Mouse (Mus musculus): ENCODE measurements around the gene Fer.

The Fer gene

GRCm38 (mm10) chr17:64086875-64087608 lies 224.2 kb downstream of the Fer start:
- DNase-seq (ENCODE audit: low spot score): no peak

- DNase-seq (ENCODE audit: low spot score): no peak
Observed at GRCm38 (mm10) chr17:64087871-64088270, 225.0 kb downstream of the Fer start.

GRCm38 (mm10) chr17:64093716-64094115 lies 230.9 kb downstream of the Fer start:
- no peak for DNase-seq (ENCODE audit: low spot score)

- no peak for DNase-seq (ENCODE audit: low spot score)
Observed at GRCm38 (mm10) chr17:64096811-64097210, 233.9 kb downstream of the Fer start.

GRCm38 (mm10) chr17:64097788-64098359 lies 235.0 kb downstream of the Fer start:
- DNase-seq (ENCODE audit: low spot score): no peak

GRCm38 (mm10) chr17:64099395-64100171 lies 236.7 kb downstream of the Fer start:
- no peak for DNase-seq (ENCODE audit: low spot score)

GRCm38 (mm10) chr17:64100172-64100510 lies 237.3 kb downstream of the Fer start:
- DNase-seq (ENCODE audit: low spot score): no peak

- DNase-seq (ENCODE audit: low spot score): no peak
Observed at GRCm38 (mm10) chr17:64108773-64109172, 245.9 kb downstream of the Fer start.

GRCm38 (mm10) chr17:64109871-64110270 lies 247.0 kb downstream of the Fer start:
- DNase-seq (ENCODE audit: low spot score): no peak

GRCm38 (mm10) chr17:64113625-64114024 lies 250.8 kb downstream of the Fer start:
- no peak for DNase-seq (ENCODE audit: low spot score)

- no peak for DNase-seq (ENCODE audit: low spot score)
Observed at GRCm38 (mm10) chr17:64116762-64117161, 253.9 kb downstream of the Fer start.

- no peak for DNase-seq (ENCODE audit: low spot score)
Observed at GRCm38 (mm10) chr17:64119697-64120288, 256.9 kb downstream of the Fer start.

- DNase-seq (ENCODE audit: low spot score): no peak
Observed at GRCm38 (mm10) chr17:64122556-64122955, 259.7 kb downstream of the Fer start.

- no peak for DNase-seq (ENCODE audit: low spot score)
Observed at GRCm38 (mm10) chr17:64123732-64124131, 260.9 kb downstream of the Fer start.

- DNase-seq (ENCODE audit: low spot score): no peak
Observed at GRCm38 (mm10) chr17:64126904-64127303, 264.0 kb downstream of the Fer start.

- DNase-seq (ENCODE audit: low spot score): no peak
Observed at GRCm38 (mm10) chr17:64129750-64130149, 266.9 kb downstream of the Fer start.

GRCm38 (mm10) chr17:64130356-64130755 lies 267.5 kb downstream of the Fer start:
- DNase-seq (ENCODE audit: low spot score): no peak

- DNase-seq (ENCODE audit: low spot score): no peak
Observed at GRCm38 (mm10) chr17:64132183-64132582, 269.3 kb downstream of the Fer start.

GRCm38 (mm10) chr17:64135941-64136650 lies 273.2 kb downstream of the Fer start:
- no peak for DNase-seq (ENCODE audit: low spot score)

GRCm38 (mm10) chr17:64138036-64138717 lies 275.3 kb downstream of the Fer start:
- no peak for DNase-seq (ENCODE audit: low spot score)

- DNase-seq (ENCODE audit: low spot score): no peak
Observed at GRCm38 (mm10) chr17:64139231-64139915, 276.5 kb downstream of the Fer start.
